ENCODE assay signal across 21 mouse cellular contexts in genomic region chr14:121134414-121134813, GRCm38 (mm10).
DNase-seq lines count a peak whose midpoint lies in the region; ATAC-seq lines count a peak whose summit lies in the region.
"Had no signal": no experiment of that assay in that cellular context is flagged by ENCODE, and none has a peak within 500 bp of the region (broad histone marks: within the 10 kb centered on the region; RNA-seq: fewer than 3 reads in every experiment).

No protein-coding gene starts in this region.

- no peaks in the 10 kb centered on the region for H3K9me3 ChIP-seq in neural tube, embryonic 11.5 days (ENCODE audit: control insufficient read depth, low read length)
- H3K9me3 ChIP-seq in neural tube, embryonic 15.5 days (replicated peaks), result no peaks in the 10 kb centered on the region
- no peaks in the 10 kb centered on the region for H3K9me3 ChIP-seq in embryonic facial prominence, embryonic 12.5 days
- no peaks in the 10 kb centered on the region for H3K9me3 ChIP-seq in limb, embryonic 11.5 days (ENCODE audit: control insufficient read depth, low read length)
- H3K9me3 ChIP-seq: forebrain, embryonic 12.5 days; liver, embryonic 15.5 days; megakaryocyte, embryonic 14.5 days; midbrain, embryonic 15.5 days had no signal

- no peaks in the 10 kb centered on the region for H3K36me3 ChIP-seq in neural tube, embryonic 11.5 days (ENCODE audit: control insufficient read depth, insufficient read depth, low read length)
- no peaks in the 10 kb centered on the region for H3K36me3 ChIP-seq in neural tube, embryonic 15.5 days
- no peaks in the 10 kb centered on the region for H3K36me3 ChIP-seq in embryonic facial prominence, embryonic 12.5 days
- H3K36me3 ChIP-seq in limb, embryonic 11.5 days (ENCODE audit: control insufficient read depth, insufficient read depth, low read length), result no peaks in the 10 kb centered on the region; the same call in 1 of the 2 replicates
- H3K36me3 ChIP-seq: forebrain, embryonic 12.5 days; liver, embryonic 15.5 days; midbrain, embryonic 15.5 days had no signal

- no peak overlapping the region for H3K4me3 ChIP-seq in neural tube, embryonic 11.5 days (ENCODE audit: low read depth, low read length)
- H3K4me3 ChIP-seq in neural tube, embryonic 15.5 days (replicated peaks), result no peak overlapping the region
- no peak overlapping the region for H3K4me3 ChIP-seq in embryonic facial prominence, embryonic 12.5 days
- no peak overlapping the region for H3K4me3 ChIP-seq in limb, embryonic 11.5 days (ENCODE audit: low read depth, low read length)
- H3K4me3 ChIP-seq: forebrain, embryonic 12.5 days; liver, embryonic 15.5 days; megakaryocyte, embryonic 14.5 days; midbrain, embryonic 15.5 days had no signal

- H3K27me3 ChIP-seq in neural tube, embryonic 11.5 days (ENCODE audit: control insufficient read depth, insufficient read depth, low read length), result no peaks in the 10 kb centered on the region
- H3K27me3 ChIP-seq in neural tube, embryonic 15.5 days (replicated peaks), result no peaks in the 10 kb centered on the region
- no peaks in the 10 kb centered on the region for H3K27me3 ChIP-seq in embryonic facial prominence, embryonic 12.5 days
- H3K27me3 ChIP-seq in limb, embryonic 11.5 days (ENCODE audit: control insufficient read depth, insufficient read depth, low read length), result no peaks in the 10 kb centered on the region
- H3K27me3 ChIP-seq: forebrain, embryonic 12.5 days; liver, embryonic 15.5 days; megakaryocyte, embryonic 14.5 days; midbrain, embryonic 15.5 days; Patski had no signal

- 35% methylated on average over 3 of the region's 3 CpGs for WGBS in neural tube, embryonic 11.5 days
- 50% methylated on average over 3 of the region's 3 CpGs for WGBS in neural tube, embryonic 15.5 days
- 22% methylated on average over 3 of the region's 3 CpGs for WGBS in embryonic facial prominence, embryonic 12.5 days
- WGBS in limb, embryonic 11.5 days, result 5% methylated on average over 3 of the region's 3 CpGs

- no peak overlapping the region for H3K27ac ChIP-seq in neural tube, embryonic 11.5 days (ENCODE audit: low read depth, low read length)
- no peak overlapping the region for H3K27ac ChIP-seq in neural tube, embryonic 15.5 days (replicated peaks)
- H3K27ac ChIP-seq in embryonic facial prominence, embryonic 12.5 days, result peak overlapping the region; percentile 73; the same call in 1 of the 2 replicates
- H3K27ac ChIP-seq in limb, embryonic 11.5 days (replicated peaks; ENCODE audit: low read depth, low read length), result peak overlapping the region; percentile 44; the same call in 1 of the 2 replicates
- H3K27ac ChIP-seq: forebrain, embryonic 12.5 days; hindbrain, postnatal 0 days; liver, embryonic 15.5 days; midbrain, embryonic 15.5 days had no signal

- H3K4me2 ChIP-seq in neural tube, embryonic 11.5 days (ENCODE audit: low read depth), result no peak overlapping the region
- H3K4me2 ChIP-seq in neural tube, embryonic 15.5 days, result no peak overlapping the region
- no peak overlapping the region for H3K4me2 ChIP-seq in embryonic facial prominence, embryonic 12.5 days (replicated peaks)
- no peak overlapping the region for H3K4me2 ChIP-seq in limb, embryonic 11.5 days (ENCODE audit: low read depth, severe bottlenecking)
- H3K4me2 ChIP-seq: forebrain, embryonic 12.5 days; liver, embryonic 15.5 days; midbrain, embryonic 15.5 days had no signal

- peak; percentile 30 for DNase-seq in neural tube, embryonic 11.5 days (ENCODE audit: low spot score)
- peak; percentile 75 for DNase-seq in limb, embryonic 11.5 days (ENCODE audit: low spot score)
- no peak for DNase-seq in layer of hippocampus, adult 18-20 months (ENCODE audit: low spot score in 2 of 2)
- no peak for DNase-seq in cerebellum, adult 11 months
- DNase-seq in testis, postnatal 10 days (ENCODE audit: low spot score), result no peak
- DNase-seq: adrenal gland, adult 8-10 months; cerebellum, postnatal 10 days; heart, adult 18-20 months; heart, postnatal 4 days; kidney, adult 11 months; kidney, postnatal 25 days; right cerebral cortex, postnatal 25 days; thymus, adult 18-20 months had no signal

- H3K4me1 ChIP-seq in neural tube, embryonic 11.5 days (ENCODE audit: control insufficient read depth, insufficient read depth, low read length), result no peaks in the 10 kb centered on the region
- H3K4me1 ChIP-seq in neural tube, embryonic 15.5 days, result peaks cover 21% of the 10 kb centered on the region
- peaks cover 51% of the 10 kb centered on the region for H3K4me1 ChIP-seq in embryonic facial prominence, embryonic 12.5 days
- peaks cover 43% of the 10 kb centered on the region for H3K4me1 ChIP-seq in limb, embryonic 11.5 days (ENCODE audit: control insufficient read depth, insufficient read depth, low read length)

- ATAC-seq in neural tube, embryonic 11.5 days (ENCODE audit: insufficient read depth, low FRiP score, low TSS enrichment), result no peak
- ATAC-seq in neural tube, embryonic 15.5 days (ENCODE audit: low FRiP score), result no peak
- ATAC-seq in embryonic facial prominence, embryonic 12.5 days (ENCODE audit: insufficient number of reproducible peaks, insufficient read depth, low FRiP score, low TSS enrichment), result 0 out of 2 replicates have a peak, but pooled peaks have one; percentile 25
- ATAC-seq in limb, embryonic 11.5 days (ENCODE audit: insufficient number of reproducible peaks, low FRiP score, low TSS enrichment, low read depth), result peak; percentile 85
- ATAC-seq: hindbrain, postnatal 0 days; midbrain, embryonic 15.5 days; Patski had no signal

- no peak overlapping the region for H3K9ac ChIP-seq in neural tube, embryonic 11.5 days (ENCODE audit: low read length)
- no peak overlapping the region for H3K9ac ChIP-seq in neural tube, embryonic 15.5 days (replicated peaks)
- H3K9ac ChIP-seq in embryonic facial prominence, embryonic 12.5 days, result no peak overlapping the region
- no peak overlapping the region for H3K9ac ChIP-seq in limb, embryonic 11.5 days (ENCODE audit: low read length)
- H3K9ac ChIP-seq: forebrain, embryonic 12.5 days; liver, embryonic 15.5 days; midbrain, embryonic 15.5 days had no signal

Comparison
In these comparisons a context has a peak if more than half of its experiments do, and no peak if none do; other contexts are left out.
1. ATAC-seq: peak in embryonic facial prominence, embryonic 12.5 days (single experiment) and limb, embryonic 11.5 days (single experiment); none in neural tube, embryonic 11.5 days (single experiment) and neural tube, embryonic 15.5 days (single experiment).
2. DNase-seq: peak in neural tube, embryonic 11.5 days (single experiment) and limb, embryonic 11.5 days (single experiment); none in layer of hippocampus, adult 18-20 months (0 of 2), cerebellum, adult 11 months (single experiment) and testis, postnatal 10 days (single experiment).
3. H3K27ac ChIP-seq: peak in embryonic facial prominence, embryonic 12.5 days (single experiment) and limb, embryonic 11.5 days (single experiment); none in neural tube, embryonic 11.5 days (single experiment) and neural tube, embryonic 15.5 days (single experiment).